Mouse (Mus musculus) layer of hippocampus, adult 18-20 months (tissue): ENCODE results near the gene Abcc2. TPM values are rescaled to one million over a fixed set of nuclear protein-coding genes. Genes with fewer than 3 reads are reported as not detected.

Source experiments
- DNase-seq, 2 experiments: peaks; one replicate each; pipeline ENCODE4 v3.0.0; 2022; ENCODE audit warnings: low spot score in 2 of 2
- total RNA-seq, 2 experiments: library from RNA; stranded (reverse); gene quantifications; 2 replicates each; pipeline ENCODE4 v1.2.3; 2021

Abcc2 gene
- total RNA-seq, 2 experiments from 2014 or later = 0.05 TPM; not detected in 1

GRCm38 (mm10) chr19:43777308-43777707, 4.7 kb upstream of the Abcc2 start:
- no peak for DNase-seq

- DNase-seq = no peak
These were observed 1.6 kb upstream of the Abcc2 start for GRCm38 (mm10) chr19:43780391-43780790.

GRCm38 (mm10) chr19:43784761-43785160, 2.8 kb downstream of the Abcc2 start:
- no peak for DNase-seq

- no peak for DNase-seq
These were observed 4.4 kb downstream of the Abcc2 start for GRCm38 (mm10) chr19:43786249-43787026.

- DNase-seq = no peak
These were observed 7.8 kb downstream of the Abcc2 start for GRCm38 (mm10) chr19:43789817-43790216.

GRCm38 (mm10) chr19:43792537-43792936, 10.5 kb downstream of the Abcc2 start:
- DNase-seq = no peak

GRCm38 (mm10) chr19:43793951-43794350, 12.0 kb downstream of the Abcc2 start:
- DNase-seq = no peak

- DNase-seq = no peak
These were observed 13.5 kb downstream of the Abcc2 start for GRCm38 (mm10) chr19:43795511-43795910.

GRCm38 (mm10) chr19:43797216-43797615, 15.2 kb downstream of the Abcc2 start:
- DNase-seq = no peak

GRCm38 (mm10) chr19:43801427-43802051, 19.5 kb downstream of the Abcc2 start:
- no peak for DNase-seq

- DNase-seq = no peak
These were observed 21.9 kb downstream of the Abcc2 start for GRCm38 (mm10) chr19:43803866-43804265.

- DNase-seq = no peak
These were observed 27.3 kb downstream of the Abcc2 start for GRCm38 (mm10) chr19:43809331-43809730.

GRCm38 (mm10) chr19:43811419-43811818, 29.4 kb downstream of the Abcc2 start:
- DNase-seq = no peak

GRCm38 (mm10) chr19:43813315-43813714, 31.3 kb downstream of the Abcc2 start:
- DNase-seq = no peak

- DNase-seq = peak in 1 of 2 experiments; percentile 2
These were observed 33.8 kb downstream of the Abcc2 start for GRCm38 (mm10) chr19:43815661-43816414.

- DNase-seq = no peak
These were observed 44.9 kb downstream of the Abcc2 start for GRCm38 (mm10) chr19:43826855-43827254.

- peak; percentile 54 to 88 for DNase-seq
These were observed 50.6 kb downstream of the Abcc2 start for GRCm38 (mm10) chr19:43832425-43833069.

GRCm38 (mm10) chr19:43843184-43843583, 61.2 kb downstream of the Abcc2 start:
- DNase-seq = no peak

GRCm38 (mm10) chr19:43845331-43845908, 63.4 kb downstream of the Abcc2 start:
- DNase-seq = no peak

GRCm38 (mm10) chr19:43847056-43847455, 65.1 kb downstream of the Abcc2 start:
- DNase-seq = no peak

- DNase-seq = no peak
These were observed 66.0 kb downstream of the Abcc2 start for GRCm38 (mm10) chr19:43847966-43848365.
